Mouse (Mus musculus): ENCODE measurements at regions not wholly inside any gene's neighbourhood (a gene's known extent, or its start where the extent isn't known, plus 50 kb on each side); places are given as distances from the start of the nearest gene placed in this dataset.

DNA sequence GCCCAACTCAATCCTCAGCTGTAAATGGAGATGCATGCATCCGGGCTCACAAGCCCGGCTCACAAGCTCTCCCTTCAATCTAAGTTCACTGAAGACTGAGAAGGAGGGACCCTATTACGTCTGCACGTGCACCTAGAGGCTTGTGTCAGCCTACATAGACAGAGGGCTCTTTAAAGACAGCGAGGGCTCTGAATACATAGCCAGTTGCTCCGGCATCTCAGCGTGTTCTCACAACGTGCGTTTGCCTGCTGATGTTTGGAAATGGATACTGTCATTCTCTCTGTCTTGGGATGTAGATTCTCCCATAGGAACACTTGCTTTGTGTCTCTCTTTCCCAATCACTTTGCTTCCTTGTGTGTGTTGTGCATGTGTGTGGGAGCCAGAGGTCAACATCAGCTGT, 83.8 kb downstream of the Sox9 start:
- TF ChIP-seq CTCF (conservative IDR thresholded peaks at IDR 0.05; ENCODE audit: low read length) (no peak), NANOG (IDR thresholded peaks at IDR 0.05; ENCODE audit: borderline replicate concordance, low read length) (no peak), POU5F1 (IDR thresholded peaks at IDR 0.05; ENCODE audit: borderline replicate concordance, low read length) (no peak)
